Mouse (Mus musculus) B cell, adult 2 months (primary cell): ENCODE results near the gene Galnt6.
"Not testable (repeated sequence)": the region's sequence is repeated elsewhere in the genome, so short reads cannot be mapped to it uniquely, and the experiment has no call there.

Experiments
- DNase-seq, 2 experiments: peaks; one replicate each; pipeline ENCODE4 v3.0.0; 2022

Galnt6 gene

GRCm38 (mm10) chr15:100729281-100729985 is at the start of gene Galnt6:
TSS of gene Galnt6 (minus strand) at chr15:100729376.
- DNase-seq = peak; percentile 75 to 77

DNA sequence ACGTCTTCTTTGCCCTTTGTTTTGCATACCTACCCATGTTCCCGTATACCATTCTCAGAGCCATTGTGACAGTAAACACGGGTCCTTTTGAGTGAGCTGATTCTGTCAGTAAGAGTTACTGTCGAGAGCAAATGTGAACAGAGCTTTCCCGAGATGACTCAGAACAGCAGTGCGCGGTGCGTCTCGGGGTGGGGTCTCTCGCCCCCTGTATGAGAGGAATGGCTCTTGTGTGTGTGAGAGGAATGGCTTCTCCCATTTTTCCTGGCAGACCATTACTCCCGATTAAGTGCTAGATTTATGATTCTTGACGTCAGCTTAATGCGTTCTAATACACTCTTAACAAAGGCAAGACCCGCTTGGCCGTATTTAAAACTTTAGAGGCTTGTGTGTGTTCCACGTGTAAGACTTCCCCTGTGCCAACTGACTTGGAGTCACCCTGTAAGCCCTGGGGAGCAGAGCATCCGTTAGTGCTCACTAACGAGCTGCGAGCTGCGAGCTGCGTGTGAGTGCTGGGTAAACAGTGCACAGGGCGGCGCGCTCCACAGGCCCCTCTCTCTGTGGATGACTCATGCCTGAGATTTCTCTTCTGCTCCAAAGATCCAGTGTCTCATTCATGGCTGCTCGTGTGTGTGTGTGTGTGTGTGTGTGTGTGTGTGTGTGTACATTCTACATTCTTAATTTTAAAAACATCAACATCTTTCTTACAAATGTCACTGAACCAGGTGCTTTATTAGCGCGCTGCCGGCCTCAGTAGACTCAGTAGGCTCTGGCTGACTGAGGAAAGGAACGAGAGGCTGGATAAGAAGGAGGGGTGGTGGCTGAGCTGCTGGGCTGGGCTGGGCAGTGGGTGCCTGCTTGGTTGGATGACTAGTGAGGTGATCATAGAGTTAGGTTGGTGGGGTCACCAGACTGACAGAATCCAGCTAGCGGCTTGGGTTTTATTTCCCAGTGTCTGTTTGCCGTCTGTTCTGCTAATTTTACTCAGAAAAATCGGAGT is 48.1 kb upstream of the Galnt6 start:
- DNase-seq = peak in 1 of 2 experiments; percentile 10

- no peak for DNase-seq
Observed at GRCm38 (mm10) chr15:100776424-100776823, 47.2 kb upstream of the Galnt6 start.

DNA sequence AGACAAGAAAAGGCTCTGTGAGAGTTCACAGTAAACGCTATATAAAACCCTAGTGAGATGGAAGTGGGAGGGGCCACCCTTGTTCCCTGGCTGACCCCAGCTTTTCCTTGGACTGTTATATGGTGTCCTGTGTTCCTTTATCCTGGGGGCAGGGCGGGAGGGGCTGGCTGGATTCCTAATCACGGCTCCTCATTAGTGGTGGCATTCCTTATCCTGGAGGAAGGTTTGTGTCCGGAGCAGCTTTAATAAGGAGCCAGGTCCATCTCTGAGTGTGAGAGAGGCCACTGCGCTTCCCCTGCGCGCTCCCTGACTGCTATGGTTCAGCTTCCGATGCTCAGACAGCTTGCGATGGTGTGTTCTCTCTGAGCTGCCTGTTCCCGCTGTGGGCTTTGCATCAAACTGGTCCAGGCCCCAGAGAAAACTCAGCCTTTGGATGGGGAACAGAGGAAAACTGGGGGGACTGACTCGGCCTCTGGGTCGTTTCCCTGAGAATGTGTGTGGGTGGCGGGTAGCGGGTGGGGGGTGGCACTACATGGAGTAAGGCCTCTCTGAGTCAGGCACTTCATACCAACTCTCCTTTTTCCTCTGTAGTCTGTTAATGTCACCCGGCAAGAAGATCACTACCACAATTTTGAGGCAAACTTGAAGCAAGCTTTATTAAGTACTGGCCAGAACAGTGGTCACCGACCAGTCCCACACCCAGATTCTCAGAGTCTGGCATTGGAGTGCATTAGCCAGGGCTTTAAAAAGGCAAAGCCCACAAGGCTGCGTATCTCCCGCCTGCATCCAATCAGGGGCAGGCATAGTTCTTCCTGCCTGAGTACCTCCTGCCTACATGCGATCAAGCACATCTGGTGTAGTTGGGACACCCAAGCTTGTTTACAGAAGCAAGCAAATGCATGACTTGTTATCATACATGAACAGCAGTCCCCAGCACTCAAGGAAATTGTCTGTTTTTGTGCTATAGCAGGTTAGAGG is 46.3 kb upstream of the Galnt6 start:
- no peak for DNase-seq

GRCm38 (mm10) chr15:100773859-100774258 is 44.7 kb upstream of the Galnt6 start:
- not testable (repeated sequence) for DNase-seq

DNA sequence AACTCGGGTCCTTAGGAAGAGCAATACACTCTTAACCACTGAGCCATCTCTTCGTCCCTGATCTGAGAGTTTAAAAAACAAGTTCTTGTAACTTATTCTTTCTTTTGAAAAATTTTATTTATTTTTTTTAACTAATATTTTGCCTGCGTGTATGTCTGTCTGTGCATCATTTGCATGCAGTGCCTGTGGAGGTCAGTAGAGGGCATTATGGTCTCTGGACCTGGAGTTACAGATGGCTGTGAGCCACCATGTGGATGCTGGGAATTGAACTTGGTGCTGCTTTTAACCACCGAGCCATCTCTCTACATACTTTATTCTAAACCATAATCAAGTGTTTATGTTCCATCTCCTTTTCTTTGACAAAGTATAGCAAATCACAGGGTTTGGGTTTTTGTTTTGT is 43.5 kb upstream of the Galnt6 start:
- DNase-seq = peak in 1 of 2 experiments; percentile 22

DNA sequence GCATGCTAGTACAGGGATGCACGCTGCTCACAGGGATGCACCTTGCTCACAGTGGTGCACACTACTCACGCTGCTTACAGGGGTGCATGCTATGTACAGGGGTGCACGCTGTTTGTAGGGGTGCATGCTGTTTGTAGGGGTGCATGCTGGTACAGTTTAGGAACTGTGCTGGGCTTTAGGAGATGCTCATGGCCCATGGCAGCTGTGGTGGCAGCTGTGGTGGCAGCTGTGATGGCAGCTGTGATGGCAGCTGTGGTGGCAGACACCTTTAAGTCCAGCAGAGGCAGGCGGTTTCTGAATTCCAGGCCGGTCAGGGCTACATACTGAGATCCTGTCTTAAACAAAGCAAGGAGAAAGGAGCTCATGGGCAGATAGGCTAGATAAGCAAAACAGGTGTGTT is 41.2 kb upstream of the Galnt6 start:
- DNase-seq = no peak

DNA sequence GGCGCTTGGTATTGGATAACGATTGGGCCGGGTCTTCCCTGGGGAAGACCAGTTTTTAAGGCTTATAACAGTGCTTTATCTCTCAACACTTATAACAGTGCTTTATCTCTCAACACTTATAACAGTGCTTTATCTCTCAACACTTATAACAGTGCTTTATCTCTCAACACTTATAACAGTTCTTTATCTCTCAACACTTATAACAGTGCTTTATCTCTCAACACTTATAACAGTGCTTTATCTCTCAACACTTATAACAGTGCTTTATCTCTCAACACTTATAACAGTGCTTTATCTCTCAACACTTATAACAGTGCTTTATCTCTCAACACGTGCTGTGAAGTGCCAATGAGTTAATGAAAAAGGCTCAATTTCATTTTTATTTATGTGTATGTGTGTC is 39.8 kb upstream of the Galnt6 start:
- DNase-seq = not testable (repeated sequence)

GRCm38 (mm10) chr15:100767851-100768250 is 38.7 kb upstream of the Galnt6 start:
- no peak for DNase-seq

DNA sequence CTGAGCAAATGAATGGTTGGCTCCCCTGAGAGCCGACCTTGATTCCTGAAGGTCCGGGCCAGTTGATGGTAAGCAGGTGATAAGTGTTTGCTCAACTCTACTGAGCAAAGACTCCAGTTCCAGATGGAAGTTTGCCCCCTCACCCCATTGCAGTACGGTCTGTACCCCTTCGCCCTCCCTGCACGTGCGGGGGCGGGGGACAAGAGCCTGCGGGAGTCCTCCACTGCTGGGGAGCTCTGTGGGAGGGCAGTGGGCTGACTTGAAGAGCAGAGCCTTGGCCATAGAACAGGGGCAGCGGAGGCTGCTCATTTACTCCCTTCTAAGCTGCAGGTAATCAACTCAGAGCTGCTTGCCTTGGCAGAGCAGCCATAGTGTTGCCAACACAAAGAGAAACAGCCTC is 37.6 kb upstream of the Galnt6 start:
- DNase-seq = no peak

- DNase-seq = no peak
Observed at GRCm38 (mm10) chr15:100764163-100764951, 35.2 kb upstream of the Galnt6 start.

DNA sequence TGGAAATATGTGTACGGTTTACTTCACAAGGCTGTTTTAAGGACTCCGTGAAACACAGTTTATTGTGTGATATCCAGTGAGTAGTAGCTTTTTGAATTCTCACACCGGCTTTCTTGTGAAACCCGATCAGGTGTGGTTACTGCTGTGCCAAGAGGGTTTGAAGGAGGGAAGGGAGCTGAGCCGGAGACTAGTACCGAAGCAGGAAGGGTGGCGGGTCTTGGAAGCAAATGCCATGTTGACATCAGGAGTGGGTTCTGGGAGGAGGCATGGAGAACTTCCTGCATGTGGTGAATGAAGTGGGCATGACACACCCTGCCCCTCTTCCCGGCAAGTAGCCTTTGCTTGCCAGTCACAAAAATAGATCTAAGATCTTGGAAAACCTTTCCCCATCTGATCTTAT is 33.5 kb upstream of the Galnt6 start:
- no peak for DNase-seq

DNA sequence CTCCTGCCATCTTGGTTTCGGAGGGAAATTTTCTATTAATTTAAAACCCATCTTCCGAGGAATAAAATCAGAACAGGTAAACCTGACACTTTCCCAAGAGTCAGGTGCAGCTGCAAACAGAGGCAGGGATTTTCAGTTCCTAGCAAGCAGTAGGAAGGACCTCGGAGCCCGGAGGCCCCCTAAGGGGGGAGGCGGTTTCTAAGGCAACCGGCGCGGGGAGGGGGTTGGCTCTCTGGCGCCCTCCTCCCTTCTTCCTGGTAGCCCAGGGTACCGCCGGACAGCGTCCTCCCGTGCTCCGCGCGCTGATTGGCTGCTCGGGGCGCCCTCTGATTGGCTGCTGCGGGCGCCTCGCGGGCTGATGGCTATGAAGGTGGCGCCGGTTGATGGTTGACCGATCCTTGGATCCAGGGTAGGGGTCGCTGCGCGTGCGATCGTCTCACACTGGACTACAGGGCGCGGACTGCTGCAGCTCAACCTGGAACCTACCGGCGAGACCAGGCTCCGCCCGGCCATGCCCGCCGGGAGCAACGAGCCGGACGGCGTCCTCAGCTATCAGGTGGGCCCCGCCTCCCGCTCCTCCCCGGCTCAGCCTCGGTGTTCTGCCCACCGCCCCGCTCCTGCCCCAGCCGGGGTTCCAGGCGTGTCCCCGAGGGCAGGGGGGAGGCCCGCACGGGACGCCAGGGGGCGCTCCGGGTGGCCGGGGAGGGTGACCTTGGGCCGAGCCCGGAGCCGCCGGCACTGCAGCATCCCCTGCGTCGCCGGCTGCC is 32.4 kb upstream of the Galnt6 start, which contains the start of gene Slc4a8:
Gene Slc4a8 (plus strand): TSS at position 329 of the 767 bp plus-strand sequence.
- DNase-seq = peak; percentile 92 to 93

DNA sequence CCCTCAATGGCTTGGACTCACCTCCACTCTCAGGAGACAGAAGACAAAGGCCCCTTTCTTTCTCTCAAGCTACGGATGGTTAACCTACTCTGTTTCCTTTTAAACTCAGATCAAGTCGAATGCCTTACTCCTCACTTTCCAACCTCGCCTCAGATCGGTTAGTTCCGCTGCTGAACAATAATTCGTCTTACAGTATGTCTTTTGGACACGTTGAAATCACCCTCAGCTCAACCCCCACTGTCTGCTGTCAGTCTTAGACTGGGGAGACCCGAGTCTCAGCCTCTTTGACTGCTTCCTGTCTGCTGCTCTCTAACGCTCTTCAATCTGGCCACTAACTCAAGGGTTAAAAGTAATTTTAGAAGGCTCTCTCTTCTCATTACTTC is 31.9 kb upstream of the Galnt6 start:
- DNase-seq = no peak

GRCm38 (mm10) chr15:100759286-100759685 is 30.1 kb upstream of the Galnt6 start:
- no peak for DNase-seq

DNA sequence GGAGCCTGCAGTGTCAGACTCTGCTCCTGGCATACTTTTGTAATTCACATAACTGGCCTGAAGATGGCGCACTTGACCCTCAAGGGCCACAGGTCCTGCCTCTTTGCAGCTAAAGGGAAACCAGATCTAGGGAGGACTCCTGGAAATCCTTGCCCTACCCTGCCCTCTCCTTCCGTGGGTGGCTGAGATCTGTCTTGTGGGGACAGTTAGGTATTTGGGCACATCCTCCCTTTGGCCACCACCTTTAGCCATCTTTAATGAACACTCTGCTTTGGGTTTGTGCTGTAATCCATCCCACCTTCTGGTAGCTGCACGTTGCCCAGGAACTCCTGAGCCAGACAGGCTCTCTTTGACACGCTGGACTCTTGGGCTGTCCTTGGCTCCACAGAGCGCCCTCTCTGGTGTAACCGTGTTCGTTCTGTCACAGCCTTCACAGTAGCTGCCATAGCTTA is 28.4 kb upstream of the Galnt6 start:
- DNase-seq = peak; percentile 73 to 74

DNA sequence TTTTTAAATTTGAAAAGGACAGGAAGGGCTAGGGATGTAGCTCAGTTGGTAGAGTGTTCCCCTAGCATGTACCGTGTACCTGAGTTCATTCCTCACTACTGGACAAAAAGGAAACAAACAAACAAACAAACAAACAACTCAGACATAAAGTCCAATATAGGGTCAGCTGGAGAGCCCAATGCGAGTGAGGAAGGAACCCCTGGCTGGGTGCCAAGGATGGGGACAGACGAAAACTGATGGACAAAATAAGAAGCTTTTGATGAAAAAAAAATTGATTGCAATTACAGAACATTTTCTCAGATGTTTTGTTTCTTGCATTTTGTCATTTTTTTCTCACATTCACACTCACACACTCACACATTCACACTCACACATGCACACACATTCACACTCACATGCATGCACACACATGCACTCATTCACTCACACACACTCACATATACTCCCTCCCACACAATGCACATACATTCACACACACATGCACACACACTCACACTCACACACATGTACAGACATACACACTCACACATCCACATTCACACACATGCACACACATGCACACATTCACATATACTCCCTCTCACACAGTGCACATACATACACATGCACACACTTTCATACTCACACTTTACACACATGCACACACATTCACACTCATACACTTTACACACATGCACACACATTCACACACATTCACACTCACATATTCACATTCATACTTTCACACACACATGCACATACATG is 26.9 kb upstream of the Galnt6 start:
- DNase-seq = no peak

- DNase-seq = no peak
Observed at GRCm38 (mm10) chr15:100755498-100755859, 26.3 kb upstream of the Galnt6 start.

- peak; percentile 67 to 70 for DNase-seq
Observed at GRCm38 (mm10) chr15:100754805-100755497, 25.8 kb upstream of the Galnt6 start.
